Mouse (Mus musculus) heart, embryonic 14.5 days (tissue): ENCODE measurements around the gene Ankrd55. TPM values are rescaled to one million over a fixed set of nuclear protein-coding genes. Genes with fewer than 3 reads are reported as not detected.

ENCODE experiments used
- ATAC-seq: fragments of 200-750 bp; cut with Nextera tagmentation; 2 replicates; pipeline ENCODE4 v1.8.0; 2017; ENCODE audit warnings: low read depth, moderate TSS enrichment; ENCODE audit not compliant: insufficient number of reproducible peaks, insufficient read depth, low FRiP score
- H3K27ac ChIP-seq, 2 experiments: fragments of 200-500 bp in 1 of 2; fragments of 300-500 bp in 1 of 2; sonication (generic) in 1 of 2; replicated peaks in 1 of 2; 2 replicates each; pipeline ENCODE4 v1.5.1; 2012 to 2014; ENCODE audit warnings: low read depth in 2 of 2, low read length in 2 of 2, control low read depth in 1 of 2, mild to moderate bottlenecking in 1 of 2, mixed read lengths in 1 of 2; ENCODE audit not compliant: control insufficient read depth in 1 of 2, insufficient read depth in 1 of 2
- H3K27me3 ChIP-seq: fragments of 300-500 bp; sonication (generic); 2 replicates; pipeline ENCODE4 v1.6.1; 2014; ENCODE audit warnings: mild to moderate bottlenecking, low read length, control low read depth; ENCODE audit not compliant: control insufficient read depth, insufficient read depth
- H3K36me3 ChIP-seq: fragments of 300-500 bp; sonication (generic); 2 replicates; pipeline ENCODE4 v1.6.1; 2014; ENCODE audit warnings: mild to moderate bottlenecking, control low read depth, low read length, mixed read lengths; ENCODE audit not compliant: control insufficient read depth, insufficient read depth
- H3K4me1 ChIP-seq, 2 experiments: fragments of 200-500 bp in 1 of 2; fragments of 300-500 bp in 1 of 2; sonication (generic) in 1 of 2; 2 replicates each; pipeline ENCODE4 v1.6.1; 2012 to 2014; ENCODE audit warnings: low read length in 2 of 2, control low read depth in 1 of 2, mixed read lengths in 1 of 2; ENCODE audit not compliant: control insufficient read depth in 2 of 2, insufficient read depth in 2 of 2
- H3K4me2 ChIP-seq: fragments of 300-500 bp; sonication (generic); 2 replicates; pipeline ENCODE4 v1.6.1; 2014; ENCODE audit warnings: mild to moderate bottlenecking, low read length
- H3K4me3 ChIP-seq, 2 experiments: fragments of 200-500 bp in 1 of 2; fragments of 300-500 bp in 1 of 2; sonication (generic) in 1 of 2; 2 replicates each; pipeline ENCODE4 v1.5.1; 2012 to 2014; ENCODE audit warnings: low read length in 2 of 2, mild to moderate bottlenecking in 2 of 2, control low read depth in 1 of 2, low read depth in 1 of 2, moderate library complexity in 1 of 2; ENCODE audit not compliant: control insufficient read depth in 1 of 2, insufficient read depth in 1 of 2
- H3K9ac ChIP-seq: fragments of 300-500 bp; sonication (generic); 2 replicates; pipeline ENCODE4 v1.6.1; 2014; ENCODE audit warnings: mild to moderate bottlenecking, low read length
- H3K9me3 ChIP-seq: fragments of 300-500 bp; sonication (generic); 2 replicates; pipeline ENCODE4 v1.6.1; 2016; ENCODE audit warnings: low read length, control low read depth; ENCODE audit not compliant: control insufficient read depth
- WGBS: fragments of 180-500 bp; shearing (Covaris S2); extraction: QIAGEN DNeasy Blood & Tissue Kit; methylation state at CpG from one replicate; pipeline ENCODE4 v1.1.7; 2014; 5-methylcytosine and 5-hydroxymethylcytosine counted together
- polyA plus RNA-seq: library from polyadenylated mRNA; unstranded; fragments of >200 nt; fragmentation: Nextera tagmentation; extraction: Ambion mirVana; gene quantifications from 2 replicates; pipeline ENCODE4 v1.2.1, GENCODE M21; 2014

Ankrd55 gene
- polyA plus RNA-seq, 1 experiment from 2014 or later, result 0.08 TPM

DNA sequence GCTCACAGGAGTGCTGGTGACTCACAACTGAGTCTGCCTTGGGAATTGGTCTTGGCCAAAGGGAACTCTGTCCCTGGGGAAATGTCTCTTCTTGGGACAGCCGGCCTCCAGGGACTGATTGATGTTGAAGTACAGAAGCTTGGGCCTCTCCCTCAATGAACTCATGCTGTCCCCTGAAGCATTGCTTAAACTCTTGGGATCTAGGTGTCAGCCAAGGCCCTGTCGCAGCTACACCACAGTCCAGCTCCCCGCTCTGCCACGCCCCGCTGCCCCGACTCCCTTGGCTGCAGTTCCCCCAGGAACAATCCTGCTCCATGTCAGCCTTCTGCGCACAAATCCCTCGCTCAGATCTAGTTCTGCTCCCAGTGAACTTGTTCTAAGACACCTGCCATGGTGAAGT is 34.1 kb upstream of the Ankrd55 start:
- H3K36me3 ChIP-seq, result no peaks in the 10 kb centered on the region
- H3K4me1 ChIP-seq, result peaks cover 17 to 25% of the 10 kb centered on the region in 2 experiments
- peaks cover 5% of the 10 kb centered on the region; the same call in 1 of the 2 replicates for H3K9me3 ChIP-seq
- ATAC-seq, result no peak
- no peak overlapping the region for H3K9ac ChIP-seq
- H3K4me3 ChIP-seq, result no peak overlapping the region
- H3K27ac ChIP-seq, result no peak overlapping the region
- 89% methylated on average over 8 of the region's 8 CpGs for WGBS
- H3K4me2 ChIP-seq, result no peak overlapping the region
- no peaks in the 10 kb centered on the region for H3K27me3 ChIP-seq

DNA sequence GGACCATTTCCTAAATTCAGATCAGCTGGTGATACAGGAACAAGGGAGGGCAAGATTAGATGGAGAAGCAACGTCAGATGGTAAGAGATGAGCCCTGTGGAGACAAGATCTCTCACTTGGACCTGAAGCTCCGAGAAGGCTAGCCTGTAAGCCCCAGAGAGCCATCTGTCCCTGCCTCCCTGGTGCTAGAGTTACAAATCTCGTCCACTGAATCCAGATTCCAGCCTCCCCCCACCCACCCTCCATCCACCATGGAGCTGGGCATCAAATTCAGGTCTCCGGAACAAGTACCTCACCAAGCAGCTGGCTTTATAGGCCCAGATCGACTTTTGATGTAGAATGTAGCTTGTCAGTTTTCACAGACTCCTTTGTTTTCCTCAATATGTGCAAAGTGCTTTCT is 32.4 kb upstream of the Ankrd55 start:
- H3K4me1 ChIP-seq, result peaks cover 17 to 25% of the 10 kb centered on the region in 2 experiments
- no peak overlapping the region for H3K9ac ChIP-seq
- H3K27ac ChIP-seq, result no peak overlapping the region
- H3K9me3 ChIP-seq, result no peaks in the 10 kb centered on the region
- H3K4me2 ChIP-seq, result no peak overlapping the region
- no peaks in the 10 kb centered on the region for H3K36me3 ChIP-seq
- no peak overlapping the region for H3K4me3 ChIP-seq
- no peaks in the 10 kb centered on the region for H3K27me3 ChIP-seq
- WGBS, result 64% methylated on average over 5 of the region's 5 CpGs
- no peak for ATAC-seq

DNA sequence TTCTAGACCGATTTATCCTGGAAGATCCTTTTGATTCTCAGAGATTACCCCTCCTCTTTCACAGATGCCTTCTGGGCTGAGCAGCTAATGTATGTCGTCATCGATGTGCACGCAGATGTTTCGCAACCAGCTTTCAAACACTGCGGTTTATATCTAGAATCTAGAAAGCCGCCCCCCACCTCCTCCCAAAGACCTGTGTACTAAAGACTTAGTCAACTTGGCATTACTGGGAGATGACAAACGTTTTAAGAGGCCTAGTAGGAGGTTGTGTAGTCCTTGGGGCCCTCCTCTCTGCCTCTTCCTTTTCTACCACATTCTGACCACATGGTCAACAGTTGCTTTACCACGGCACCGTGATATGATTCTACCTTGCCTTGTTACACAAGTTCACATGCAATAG is 29.8 kb upstream of the Ankrd55 start:
- no peaks in the 10 kb centered on the region for H3K27me3 ChIP-seq
- H3K4me2 ChIP-seq, result no peak overlapping the region
- 84% methylated on average over 10 of the region's 10 CpGs for WGBS
- no peaks in the 10 kb centered on the region for H3K36me3 ChIP-seq
- peaks cover 2 to 4% of the 10 kb centered on the region in 2 experiments for H3K4me1 ChIP-seq
- H3K27ac ChIP-seq, result no peak overlapping the region
- no peaks in the 10 kb centered on the region for H3K9me3 ChIP-seq
- no peak overlapping the region for H3K9ac ChIP-seq
- no peak overlapping the region for H3K4me3 ChIP-seq
- ATAC-seq, result no peak

DNA sequence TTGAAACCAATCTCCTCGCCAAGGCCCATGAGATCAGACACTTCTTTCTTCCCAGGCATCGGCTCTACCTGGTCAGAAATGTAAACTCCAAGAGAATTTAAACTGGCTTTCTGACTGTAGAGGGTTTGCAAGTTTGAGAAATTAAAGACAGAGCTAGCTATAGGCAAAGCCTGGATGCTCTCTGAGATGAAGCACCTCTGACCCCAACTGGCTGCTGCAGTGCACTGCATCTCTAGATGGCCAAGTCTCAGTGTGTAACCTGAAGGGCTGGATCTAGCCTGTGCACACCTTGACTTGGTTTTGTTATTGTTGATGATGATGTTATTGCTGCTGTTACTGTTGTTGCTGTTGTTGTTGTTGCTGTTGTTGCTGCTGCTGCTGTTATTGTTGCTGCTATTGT is 28.9 kb upstream of the Ankrd55 start:
- H3K4me3 ChIP-seq, result no peak overlapping the region
- no peaks in the 10 kb centered on the region for H3K36me3 ChIP-seq
- no peaks in the 10 kb centered on the region for H3K27me3 ChIP-seq
- no peaks in the 10 kb centered on the region for H3K4me1 ChIP-seq
- 40% methylated on average over 2 of the region's 2 CpGs for WGBS
- H3K9me3 ChIP-seq, result no peaks in the 10 kb centered on the region
- H3K27ac ChIP-seq, result no peak overlapping the region
- no peak for ATAC-seq
- no peak overlapping the region for H3K9ac ChIP-seq
- no peak overlapping the region for H3K4me2 ChIP-seq

DNA sequence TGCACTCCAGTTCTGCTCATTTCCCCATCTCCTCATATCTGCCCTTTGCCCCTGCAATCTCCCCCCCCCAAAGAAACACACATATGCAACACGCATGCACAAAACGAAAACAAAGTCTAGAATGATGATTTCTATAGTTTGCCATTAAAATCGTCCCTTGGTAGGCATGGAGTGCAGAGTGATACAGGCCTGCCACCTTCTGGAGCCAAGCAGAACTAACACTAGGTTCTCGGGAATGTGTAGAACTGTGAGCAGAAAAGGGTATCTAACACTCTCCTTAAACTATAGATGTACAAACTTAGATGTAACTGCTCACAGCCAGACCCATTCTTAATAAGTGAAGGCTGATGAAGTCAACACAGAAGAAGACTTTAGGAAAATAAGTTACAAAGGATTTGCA is 23.6 kb upstream of the Ankrd55 start:
- H3K27me3 ChIP-seq, result no peaks in the 10 kb centered on the region
- H3K4me1 ChIP-seq, result no peaks in the 10 kb centered on the region
- ATAC-seq, result no peak
- H3K36me3 ChIP-seq, result no peaks in the 10 kb centered on the region
- H3K9ac ChIP-seq, result no peak overlapping the region
- no peak overlapping the region for H3K4me2 ChIP-seq
- WGBS, result 17% methylated on average over 4 of the region's 4 CpGs
- H3K9me3 ChIP-seq, result no peaks in the 10 kb centered on the region
- no peak overlapping the region for H3K4me3 ChIP-seq
- H3K27ac ChIP-seq, result no peak overlapping the region

DNA sequence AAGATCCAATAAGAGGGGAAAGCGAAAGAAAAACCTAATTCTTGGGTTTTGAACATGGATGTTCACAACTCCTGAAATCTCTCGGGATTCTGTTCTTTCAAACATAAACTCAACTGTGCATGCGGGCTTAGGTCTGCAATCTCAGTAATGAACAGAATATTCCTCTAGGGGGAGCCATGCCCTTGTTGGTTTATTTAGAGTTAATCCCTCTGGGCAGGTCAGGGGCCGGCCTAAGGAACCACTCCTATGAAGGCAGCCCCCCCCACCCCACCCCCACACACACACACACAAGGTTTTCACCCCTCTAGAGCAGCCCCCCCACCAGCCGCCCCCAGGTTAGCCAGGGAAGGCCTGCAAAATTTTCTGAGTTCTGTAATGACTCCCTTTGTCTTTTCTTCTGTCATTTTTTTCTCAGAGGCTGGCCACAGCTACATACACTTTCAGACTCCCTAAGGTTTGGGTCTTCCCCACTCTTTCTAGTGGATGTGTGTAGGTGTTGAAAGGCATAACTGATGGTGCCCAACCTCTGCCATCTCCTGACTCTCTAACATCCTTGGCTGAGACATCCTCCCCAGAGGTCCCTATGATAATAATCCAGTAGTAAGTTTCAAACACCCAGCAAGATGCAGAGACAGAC is 16.2 kb upstream of the Ankrd55 start:
- WGBS, result 15% methylated on average over 5 of the region's 5 CpGs
- H3K4me2 ChIP-seq, result no peak overlapping the region
- H3K27me3 ChIP-seq, result no peaks in the 10 kb centered on the region; the same call in 1 of the 2 replicates
- H3K27ac ChIP-seq, result no peak overlapping the region; a peak in 1 of 4 replicates
- ATAC-seq, result no peak
- no peaks in the 10 kb centered on the region for H3K36me3 ChIP-seq
- H3K4me1 ChIP-seq, result no peaks in the 10 kb centered on the region
- H3K9ac ChIP-seq, result no peak overlapping the region
- no peaks in the 10 kb centered on the region for H3K9me3 ChIP-seq
- H3K4me3 ChIP-seq, result no peak overlapping the region

DNA sequence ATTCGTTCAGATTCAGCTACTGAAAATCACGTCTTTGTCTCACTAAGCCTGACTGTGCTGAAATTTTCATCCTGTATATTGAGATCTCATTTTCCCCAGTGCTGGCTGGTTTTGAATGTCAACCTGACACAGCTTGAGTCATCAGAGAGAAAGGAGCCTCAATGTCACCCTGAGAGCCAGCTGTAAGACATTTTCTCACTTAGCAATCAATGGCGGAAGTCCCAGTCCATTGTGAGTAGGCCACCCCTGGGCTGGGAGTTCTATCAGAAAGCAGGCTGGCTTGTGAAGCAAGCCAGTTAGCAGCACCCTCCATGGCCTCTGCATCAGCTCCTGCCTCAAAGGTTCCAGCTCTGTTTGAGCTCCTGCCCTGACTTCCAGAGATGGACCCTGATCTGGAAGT is 13.6 kb upstream of the Ankrd55 start:
- Histone ChIP-seq H3K36me3 (no peaks in the 10 kb centered on the region), H3K27ac (no peak overlapping the region), H3K4me1 (no peaks in the 10 kb centered on the region), H3K27me3 (no peaks in the 10 kb centered on the region; the same call in 1 of the 2 replicates), H3K4me2 (no peak overlapping the region), H3K9me3 (no peaks in the 10 kb centered on the region), H3K9ac (no peak overlapping the region), H3K4me3 (no peak overlapping the region)
- WGBS, result 92% methylated on average over 3 of the region's 3 CpGs
- ATAC-seq, result no peak

DNA sequence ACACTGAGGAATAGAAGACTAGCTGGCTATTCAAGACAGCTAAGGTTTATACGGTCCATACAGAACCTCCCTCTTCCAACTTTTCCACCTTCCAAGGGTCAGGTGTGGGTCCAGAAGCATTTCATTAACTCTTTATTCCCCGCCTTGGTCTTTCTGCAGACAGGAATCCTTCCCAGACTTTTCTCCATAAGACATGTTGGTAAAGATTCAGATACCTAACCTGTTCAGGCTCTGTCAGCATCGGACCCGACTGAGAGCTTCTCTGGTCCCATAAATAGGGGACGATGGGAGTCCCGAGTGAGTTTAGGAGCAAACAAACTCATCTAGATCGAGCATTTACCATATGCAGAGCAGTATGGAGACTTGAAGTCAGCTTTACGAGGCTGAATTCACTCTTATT is 12.3 kb upstream of the Ankrd55 start:
- H3K9me3 ChIP-seq, result no peaks in the 10 kb centered on the region
- H3K4me1 ChIP-seq, result no peaks in the 10 kb centered on the region
- H3K27ac ChIP-seq, result no peak overlapping the region
- no peak overlapping the region for H3K9ac ChIP-seq
- H3K36me3 ChIP-seq, result no peaks in the 10 kb centered on the region
- no peaks in the 10 kb centered on the region; the same call in 1 of the 2 replicates for H3K27me3 ChIP-seq
- no peak for ATAC-seq
- 80% methylated on average over 8 of the region's 8 CpGs for WGBS
- no peak overlapping the region for H3K4me2 ChIP-seq
- H3K4me3 ChIP-seq, result no peak overlapping the region
